Mouse (Mus musculus) forebrain, postnatal 0 days (tissue): ENCODE measurements around the gene Stat1. TPM values are rescaled to one million over a fixed set of nuclear protein-coding genes. Genes with fewer than 3 reads are reported as not detected.

Experiments used
- ATAC-seq: fragments of 200-750 bp; cut with Nextera tagmentation; 2 replicates; pipeline ENCODE4 v1.8.0; 2017; ENCODE audit warnings: mild to moderate bottlenecking, moderate library complexity
- DNase-seq: peaks from one replicate; pipeline ENCODE4 v3.0.0-alpha.2; 2015
- H3K27ac ChIP-seq: fragments of 300-500 bp; sonication (generic); 2 replicates; pipeline ENCODE4 v1.5.1; 2014; ENCODE audit warnings: low read depth, mild to moderate bottlenecking, antibody characterized with exemption, low read length, moderate library complexity, mixed read lengths
- H3K27me3 ChIP-seq: fragments of 300-500 bp; sonication (generic); 2 replicates; pipeline ENCODE4 v1.6.1; 2014; ENCODE audit warnings: mild to moderate bottlenecking, low read length, mixed read lengths; ENCODE audit not compliant: insufficient read depth
- H3K36me3 ChIP-seq: fragments of 300-500 bp; sonication (generic); 2 replicates; pipeline ENCODE4 v1.6.1; 2014; ENCODE audit warnings: mild to moderate bottlenecking, moderate library complexity; ENCODE audit not compliant: insufficient read depth
- H3K4me1 ChIP-seq: fragments of 300-500 bp; sonication (generic); 2 replicates; pipeline ENCODE4 v1.6.1; 2014; ENCODE audit warnings: antibody characterized with exemption; ENCODE audit not compliant: insufficient read depth
- H3K4me2 ChIP-seq: fragments of 300-500 bp; sonication (generic); 2 replicates; pipeline ENCODE4 v1.6.1; 2014; ENCODE audit warnings: low read depth, mild to moderate bottlenecking, moderate library complexity
- H3K4me3 ChIP-seq: fragments of 300-500 bp; sonication (generic); 2 replicates; pipeline ENCODE4 v1.5.1; 2014; ENCODE audit warnings: low read depth, low read length, mixed read lengths
- H3K9ac ChIP-seq: fragments of 300-500 bp; sonication (generic); 2 replicates; pipeline ENCODE4 v1.6.1; 2014; ENCODE audit warnings: mild to moderate bottlenecking
- H3K9me3 ChIP-seq: fragments of 300-500 bp; sonication (generic); 2 replicates; pipeline ENCODE4 v1.6.1; 2016; ENCODE audit warnings: low read length
- CTCF ChIP-seq: sonication (generic); IDR thresholded peaks from 2 replicates; pipeline ENCODE4 v1.5.1; 2016; ENCODE audit warnings: antibody characterized with exemption, control low read depth, low read depth
- WGBS: fragments of 180-500 bp; shearing (Covaris S2); extraction: QIAGEN DNeasy Blood & Tissue Kit; methylation state at CpG from one replicate; pipeline ENCODE4 v1.1.7; 2014; 5-methylcytosine and 5-hydroxymethylcytosine counted together
- polyA plus RNA-seq: library from polyadenylated mRNA; unstranded; fragments of >200 nt; fragmentation: Nextera tagmentation; extraction: Ambion mirVana; gene quantifications from 2 replicates; pipeline ENCODE4 v1.2.1, GENCODE M21; 2015
- total RNA-seq: library from RNA; depleted of rRNA; stranded (reverse); fragments of >200 nt; gene quantifications from 2 replicates; pipeline ENCODE4 v1.2.3, GENCODE M21; 2014

The Stat1 gene
- total and polyA plus RNA-seq, 2 experiments from 2014 or later = 12.2 to 22.3 TPM

DNA sequence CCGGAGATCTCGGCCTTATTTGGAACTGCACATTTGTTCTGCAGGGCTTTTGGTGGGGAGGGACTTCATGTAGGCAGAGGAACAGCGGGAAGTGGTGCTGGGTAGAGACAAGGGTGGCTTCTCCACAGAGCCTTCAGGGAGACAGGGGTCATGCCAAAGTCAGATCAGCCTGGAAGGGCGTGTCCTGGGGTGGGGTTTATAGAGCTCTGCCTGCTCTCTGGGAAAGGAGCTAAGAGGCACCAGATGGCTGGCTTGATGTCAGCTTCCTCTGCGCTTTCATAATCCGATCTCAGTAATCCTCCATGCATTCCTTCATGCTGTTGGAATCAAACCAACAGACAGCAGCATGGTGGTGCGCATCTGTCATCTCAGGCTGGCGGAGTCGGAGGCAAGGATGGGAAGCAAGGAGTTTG, 30.7 kb downstream of the Stat1 start:
- H3K4me2 ChIP-seq = no peak overlapping the region
- H3K9me3 ChIP-seq = no peaks in the 10 kb centered on the region
- no peak overlapping the region for H3K9ac ChIP-seq
- TF ChIP-seq CTCF = no peak
- ATAC-seq = peak; percentile 79
- WGBS = 49% methylated on average over 9 of the region's 9 CpGs
- no peak overlapping the region for H3K4me3 ChIP-seq
- no peak overlapping the region for H3K27ac ChIP-seq
- peak; percentile 77 for DNase-seq
- H3K4me1 ChIP-seq = peaks cover 3% of the 10 kb centered on the region; the same call in 1 of the 2 replicates
- H3K36me3 ChIP-seq = no peaks in the 10 kb centered on the region; the same call in 1 of the 2 replicates
- H3K27me3 ChIP-seq = no peaks in the 10 kb centered on the region

DNA sequence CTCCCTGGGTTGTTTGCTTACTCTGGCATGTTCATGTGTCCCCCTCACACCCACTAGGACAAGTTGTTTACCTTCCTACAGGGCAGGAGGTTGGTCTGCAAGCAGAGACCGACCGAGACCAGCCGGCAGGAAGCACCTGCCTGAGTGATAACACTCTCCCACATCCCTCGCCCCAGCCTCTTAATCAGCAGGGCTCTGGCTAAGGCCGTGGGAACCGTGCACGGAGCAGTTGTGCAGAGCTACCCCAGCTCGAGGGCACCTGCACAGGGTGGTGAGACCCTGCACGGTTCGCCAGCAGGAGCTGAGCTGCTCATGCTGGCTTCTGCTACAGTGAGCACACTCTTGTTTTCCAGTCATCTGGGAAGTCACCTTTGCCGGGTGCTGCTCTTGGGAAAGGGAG, 31.4 kb downstream of the Stat1 start:
- H3K4me2 ChIP-seq = no peak overlapping the region
- H3K4me3 ChIP-seq = no peak overlapping the region
- ATAC-seq = no peak
- H3K36me3 ChIP-seq = no peaks in the 10 kb centered on the region; the same call in 1 of the 2 replicates
- H3K4me1 ChIP-seq = peaks cover 3% of the 10 kb centered on the region; the same call in 1 of the 2 replicates
- no peak overlapping the region for H3K9ac ChIP-seq
- no peak for TF ChIP-seq CTCF
- H3K27ac ChIP-seq = peak overlapping the region; percentile 21; the same call in 1 of the 2 replicates
- WGBS = 71% methylated on average over 11 of the region's 11 CpGs
- DNase-seq = no peak
- H3K9me3 ChIP-seq = no peaks in the 10 kb centered on the region
- H3K27me3 ChIP-seq = no peaks in the 10 kb centered on the region

DNA sequence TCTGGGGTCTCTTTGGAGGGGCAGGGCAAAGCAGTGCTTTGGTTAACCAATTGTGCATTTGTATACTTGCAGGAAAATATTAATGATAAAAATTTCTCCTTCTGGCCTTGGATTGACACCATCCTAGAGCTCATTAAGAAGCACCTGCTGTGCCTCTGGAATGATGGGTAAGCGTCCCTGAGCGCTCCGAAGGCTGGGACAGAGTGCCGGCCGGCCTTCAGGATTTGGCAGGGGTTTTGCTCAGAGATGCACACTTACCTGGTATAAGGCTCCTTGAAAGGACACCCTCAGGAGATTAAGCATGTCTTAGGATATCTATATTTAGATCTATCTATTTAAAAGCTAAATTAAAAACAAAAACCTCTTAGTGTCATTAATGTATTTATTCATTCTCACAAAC, 31.9 kb downstream of the Stat1 start:
- no peak overlapping the region for H3K9ac ChIP-seq
- H3K4me2 ChIP-seq = no peak overlapping the region
- H3K36me3 ChIP-seq = no peaks in the 10 kb centered on the region; the same call in 1 of the 2 replicates
- H3K27ac ChIP-seq = no peak overlapping the region
- TF ChIP-seq CTCF = no peak
- ATAC-seq = no peak
- H3K9me3 ChIP-seq = no peaks in the 10 kb centered on the region
- H3K4me1 ChIP-seq = peaks cover 3% of the 10 kb centered on the region; the same call in 1 of the 2 replicates
- no peak overlapping the region for H3K4me3 ChIP-seq
- no peaks in the 10 kb centered on the region for H3K27me3 ChIP-seq
- DNase-seq = no peak
- WGBS = 94% methylated on average over 5 of the region's 5 CpGs

DNA sequence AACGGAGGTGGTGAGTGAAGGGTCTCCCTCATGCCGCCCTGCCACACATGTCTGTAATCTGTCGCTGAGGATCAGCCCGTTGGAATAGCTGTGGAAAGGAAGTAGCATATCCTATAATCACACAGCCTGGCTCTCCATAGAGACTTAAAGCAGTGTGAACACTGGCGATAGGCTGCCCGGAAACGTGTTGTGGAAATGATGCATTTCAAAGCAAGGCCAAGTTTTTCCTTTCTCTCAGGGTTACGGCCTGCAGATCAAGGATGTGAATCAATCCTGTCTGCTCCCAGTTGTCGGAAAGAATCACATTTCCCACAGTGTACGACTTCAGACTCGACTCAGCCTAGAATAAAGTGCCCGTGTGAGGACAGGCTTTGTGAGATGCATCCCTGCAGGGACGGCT, 33.1 kb downstream of the Stat1 start:
- H3K9ac ChIP-seq = no peak overlapping the region

DNA sequence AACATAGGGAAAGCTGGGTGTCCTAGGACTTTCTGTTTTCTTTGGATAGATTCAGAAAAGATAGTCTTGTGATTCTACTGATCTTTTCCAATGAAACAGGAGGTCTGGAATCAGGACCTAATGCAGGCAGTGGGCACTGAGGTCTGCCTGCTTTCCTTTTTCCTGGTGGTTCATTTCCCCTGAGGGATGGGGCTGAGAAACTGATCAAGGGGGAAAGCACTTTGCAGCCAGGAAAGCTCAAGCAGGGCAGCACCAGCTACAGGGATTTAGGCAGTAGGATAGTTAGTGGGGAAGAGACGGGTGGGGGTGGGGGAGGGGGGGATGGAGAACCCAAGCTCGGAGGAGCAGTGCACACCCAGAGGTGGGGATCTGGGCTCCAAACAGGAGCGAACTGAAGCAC, 33.7 kb downstream of the Stat1 start:
- DNase-seq = no peak
- 29% methylated on average over 3 of the region's 3 CpGs for WGBS
- Histone ChIP-seq H3K4me2 (no peak overlapping the region), H3K27ac (no peak overlapping the region), H3K4me1 (peaks cover 3% of the 10 kb centered on the region; the same call in 1 of the 2 replicates), H3K27me3 (no peaks in the 10 kb centered on the region), H3K4me3 (no peak overlapping the region), H3K9me3 (no peaks in the 10 kb centered on the region), H3K36me3 (no peaks in the 10 kb centered on the region; the same call in 1 of the 2 replicates), H3K9ac (no peak overlapping the region)
- no peak for ATAC-seq
- TF ChIP-seq CTCF = no peak

More for the DNA sequence above, 33.1 kb downstream of the Stat1 start:
- no peak overlapping the region for H3K27ac ChIP-seq
- no peaks in the 10 kb centered on the region for H3K9me3 ChIP-seq
- ATAC-seq (no peak; the same call in 1 of the 2 replicates), DNase-seq (no peak)
- 64% methylated on average over 13 of the region's 13 CpGs for WGBS
- H3K36me3 ChIP-seq = no peaks in the 10 kb centered on the region; the same call in 1 of the 2 replicates
- H3K4me2 ChIP-seq = no peak overlapping the region
- no peak for TF ChIP-seq CTCF
- H3K4me1 ChIP-seq = peaks cover 3% of the 10 kb centered on the region; the same call in 1 of the 2 replicates
- H3K27me3 ChIP-seq = no peaks in the 10 kb centered on the region
- no peak overlapping the region for H3K4me3 ChIP-seq

DNA sequence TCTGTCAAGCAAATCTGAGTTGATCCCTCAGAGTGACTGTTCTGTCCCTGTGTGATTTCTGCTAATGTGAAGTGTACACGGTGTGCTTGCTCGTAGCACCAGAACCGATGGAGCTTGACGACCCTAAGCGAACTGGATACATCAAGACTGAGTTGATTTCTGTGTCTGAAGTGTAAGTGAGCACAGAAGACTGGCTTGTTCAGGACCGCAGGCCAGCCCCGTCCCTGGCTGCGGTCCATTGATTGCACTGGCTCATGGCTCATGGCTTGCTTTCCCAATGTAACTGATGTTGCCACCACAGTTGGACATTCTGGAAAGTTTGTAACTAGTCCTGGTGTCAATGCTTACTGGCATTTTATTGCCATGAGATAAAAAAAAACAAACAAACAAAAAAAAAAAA, 35.6 kb downstream of the Stat1 start:
- 96% methylated on average over 8 of the region's 8 CpGs for WGBS
- Histone ChIP-seq H3K4me2 (no peak overlapping the region), H3K9ac (no peak overlapping the region), H3K4me3 (no peak overlapping the region), H3K9me3 (no peaks in the 10 kb centered on the region), H3K27me3 (no peaks in the 10 kb centered on the region), H3K4me1 (peaks cover 3% of the 10 kb centered on the region; the same call in 1 of the 2 replicates), H3K36me3 (no peaks in the 10 kb centered on the region; the same call in 1 of the 2 replicates), H3K27ac (no peak overlapping the region)
- ATAC-seq (no peak), DNase-seq (no peak)
- no peak for TF ChIP-seq CTCF

DNA sequence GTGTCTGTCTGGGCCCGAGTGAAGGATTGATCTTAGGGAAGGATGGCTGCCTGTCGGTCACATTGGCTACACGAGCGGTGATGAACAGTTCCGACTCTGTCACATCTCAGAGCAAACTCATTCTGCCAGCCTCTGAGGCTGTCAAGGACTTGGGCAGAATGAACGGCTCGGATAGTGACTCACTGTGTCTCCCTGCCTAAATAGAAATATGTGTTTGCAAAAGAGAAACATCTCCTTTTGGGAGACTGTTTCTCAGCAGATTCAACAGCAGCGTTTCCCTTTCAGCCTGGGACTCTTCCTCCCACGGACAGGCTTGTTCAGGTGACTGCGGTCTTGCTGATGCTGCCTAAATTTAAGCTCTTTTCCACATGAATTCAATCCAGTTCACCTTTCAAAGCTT, 37.1 kb downstream of the Stat1 start:
- ATAC-seq = no peak
- TF ChIP-seq CTCF = no peak
- Histone ChIP-seq H3K4me2 (no peak overlapping the region), H3K4me3 (no peak overlapping the region), H3K4me1 (no peaks in the 10 kb centered on the region), H3K36me3 (no peaks in the 10 kb centered on the region; the same call in 1 of the 2 replicates), H3K9me3 (no peaks in the 10 kb centered on the region), H3K9ac (no peak overlapping the region), H3K27me3 (no peaks in the 10 kb centered on the region), H3K27ac (no peak overlapping the region)
- 90% methylated on average over 10 of the region's 10 CpGs for WGBS
- no peak for DNase-seq
